In genomic region chr7:143052626-143053007, GRCm38 (mm10) we compare ENCODE assay signal across 8 mouse cellular contexts. TPM values are rescaled to one million over a fixed set of nuclear protein-coding genes. Genes with fewer than 3 reads are reported as not detected.
DNase-seq lines count a peak whose midpoint lies in the region; ATAC-seq and TF ChIP-seq lines count a peak whose summit lies in the region.

Gene Cd81, plus strand, starts transcription at chr7:143052739.

- peaks cover 49% of the 10 kb centered on the region for H3K79me2 ChIP-seq in C2C12 (ENCODE audit: control insufficient read depth, insufficient read depth)

- H3K27me3 ChIP-seq in C2C12 (ENCODE audit: control insufficient read depth, insufficient read depth, insufficient read length), result no peaks in the 10 kb centered on the region
- no peaks in the 10 kb centered on the region for H3K27me3 ChIP-seq in heart, embryonic 10.5 days (ENCODE audit: insufficient read depth, poor library complexity, severe bottlenecking)
- no peaks in the 10 kb centered on the region for H3K27me3 ChIP-seq in kidney, embryonic 14.5 days (ENCODE audit: control insufficient read depth, insufficient read depth, low read length)
- H3K27me3 ChIP-seq in limb, embryonic 14.5 days (ENCODE audit: control insufficient read depth, insufficient read depth, low read length), result no peaks in the 10 kb centered on the region
- no peaks in the 10 kb centered on the region for H3K27me3 ChIP-seq in midbrain, embryonic 15.5 days (replicated peaks)

- peak; percentile 89; the same call in 1 of the 2 replicates for TF ChIP-seq POLR2A in limb, embryonic 14.5 days (IDR thresholded peaks at IDR 0.05; ENCODE audit: borderline replicate concordance, extremely low read depth, insufficient read depth, insufficient read length)

- DNase-seq in brain, adult 2 months (ENCODE audit: low read depth, low spot score), result peak; percentile 83
- DNase-seq in heart, embryonic 10.5 days (ENCODE audit: low spot score), result peak; percentile 94
- peak; percentile 84 for DNase-seq in limb, embryonic 14.5 days (ENCODE audit: low spot score)
- DNase-seq in spleen, postnatal 10 days (ENCODE audit: low spot score in 2 of 2), result peak; percentile 92 to 93

- H3K36me3 ChIP-seq in C2C12 (ENCODE audit: control insufficient read depth, insufficient read depth), result peaks cover 17% of the 10 kb centered on the region
- H3K36me3 ChIP-seq in heart, embryonic 10.5 days, result peaks cover 18% of the 10 kb centered on the region
- peaks cover 5% of the 10 kb centered on the region; the same call in 1 of the 2 replicates for H3K36me3 ChIP-seq in kidney, embryonic 14.5 days (ENCODE audit: control insufficient read depth, insufficient read depth, low read length)
- peaks cover 19% of the 10 kb centered on the region for H3K36me3 ChIP-seq in limb, embryonic 14.5 days (ENCODE audit: control insufficient read depth, insufficient read depth, low read length)
- H3K36me3 ChIP-seq in midbrain, embryonic 15.5 days (replicated peaks), result no peaks in the 10 kb centered on the region

- under 1% methylated on average over 35 of the region's 37 CpGs for WGBS in heart, embryonic 10.5 days
- WGBS in kidney, embryonic 14.5 days, result 0% methylated on average over 37 of the region's 37 CpGs
- under 1% methylated on average over 29 of the region's 37 CpGs for WGBS in limb, embryonic 14.5 days
- under 1% methylated on average over 37 of the region's 37 CpGs for WGBS in midbrain, embryonic 15.5 days

- peaks cover 43% of the 10 kb centered on the region for H3K79me3 ChIP-seq in C2C12 (ENCODE audit: low read depth)

- peak within 1 kb of the TSS; percentile 95 for H3K9ac ChIP-seq in kidney, embryonic 14.5 days (ENCODE audit: low read depth, low read length)
- H3K9ac ChIP-seq in limb, embryonic 14.5 days (ENCODE audit: low read depth, low read length, severe bottlenecking), result peak within 1 kb of the TSS; percentile 94
- H3K9ac ChIP-seq in midbrain, embryonic 15.5 days, result peak within 1 kb of the TSS; percentile 84

- H3ac ChIP-seq in C2C12 (ENCODE audit: control insufficient read depth, insufficient read length, low read depth), result peak within 1 kb of the TSS; percentile 68

- H3K4me3 ChIP-seq in C2C12 (ENCODE audit: insufficient read depth, poor library complexity, severe bottlenecking), result peak within 1 kb of the TSS; percentile 69
- H3K4me3 ChIP-seq in heart, embryonic 10.5 days, result peak within 1 kb of the TSS; percentile 92
- H3K4me3 ChIP-seq in kidney, embryonic 14.5 days (ENCODE audit: low read length), result peak within 1 kb of the TSS; percentile 97
- peak within 1 kb of the TSS; percentile 99 for H3K4me3 ChIP-seq in limb, embryonic 14.5 days (replicated peaks; ENCODE audit: low read length)
- H3K4me3 ChIP-seq in midbrain, embryonic 15.5 days, result peak within 1 kb of the TSS; percentile 83

- TF ChIP-seq CTCF in C2C12 (IDR thresholded peaks at IDR 0.05; ENCODE audit: control insufficient read depth, insufficient read depth, insufficient read length), result no peak

- no peaks in the 10 kb centered on the region for H3K9me3 ChIP-seq in heart, embryonic 10.5 days
- H3K9me3 ChIP-seq in kidney, embryonic 14.5 days (ENCODE audit: control insufficient read depth, low read length), result no peaks in the 10 kb centered on the region
- no peaks in the 10 kb centered on the region for H3K9me3 ChIP-seq in limb, embryonic 14.5 days (ENCODE audit: control insufficient read depth, low read length)
- H3K9me3 ChIP-seq in midbrain, embryonic 15.5 days, result no peaks in the 10 kb centered on the region

- peak within 1 kb of the TSS; percentile 90 for H3K4me2 ChIP-seq in kidney, embryonic 14.5 days (replicated peaks; ENCODE audit: low read depth, low read length)
- peak within 1 kb of the TSS; percentile 94 for H3K4me2 ChIP-seq in limb, embryonic 14.5 days (replicated peaks; ENCODE audit: low read depth, low read length, severe bottlenecking)
- H3K4me2 ChIP-seq in midbrain, embryonic 15.5 days, result peak within 1 kb of the TSS; percentile 91

- peak; percentile 78 for ATAC-seq in erythroblast, adult 5-6 weeks (replicated peaks; ENCODE audit: low FRiP score, poor library complexity, severe bottlenecking)
- ATAC-seq in kidney, embryonic 14.5 days (ENCODE audit: low FRiP score, low TSS enrichment), result peak; percentile 88
- peak; percentile 85 for ATAC-seq in limb, embryonic 14.5 days (ENCODE audit: low FRiP score, low read depth)
- peak; percentile 80 for ATAC-seq in midbrain, embryonic 15.5 days (replicated peaks)

- H3K27ac ChIP-seq in heart, embryonic 10.5 days, result peak within 1 kb of the TSS; percentile 97
- H3K27ac ChIP-seq in kidney, embryonic 14.5 days (ENCODE audit: low read depth, low read length), result peak within 1 kb of the TSS; percentile 94
- H3K27ac ChIP-seq in limb, embryonic 14.5 days (replicated peaks; ENCODE audit: low read depth, low read length), result peak within 1 kb of the TSS; percentile 92
- H3K27ac ChIP-seq in midbrain, embryonic 15.5 days, result peak within 1 kb of the TSS; percentile 82

- peaks cover 65% of the 10 kb centered on the region for H3K4me1 ChIP-seq in heart, embryonic 10.5 days
- H3K4me1 ChIP-seq in kidney, embryonic 14.5 days (ENCODE audit: control insufficient read depth, insufficient read depth, low read length), result peaks cover 29% of the 10 kb centered on the region
- H3K4me1 ChIP-seq in limb, embryonic 14.5 days (ENCODE audit: control insufficient read depth, insufficient read depth, low read length), result peaks cover 35% of the 10 kb centered on the region
- H3K4me1 ChIP-seq in midbrain, embryonic 15.5 days, result peaks cover 40% of the 10 kb centered on the region

TF ChIP-seq in C2C12, 6 proteins besides CTCF, POLR2A, EP300 and RAD21:
- TF ChIP-seq USF1 (IDR thresholded peaks at IDR 0.05; ENCODE audit: low read depth) (no peak), MYOD1 (IDR thresholded peaks at IDR 0.05; ENCODE audit: control insufficient read depth, insufficient read length, low read depth) (no peak), MAX (IDR thresholded peaks at IDR 0.05) (no peak), MYOG (IDR thresholded peaks at IDR 0.05; ENCODE audit: control insufficient read depth, extremely low read depth, insufficient read length) (no peak), FOSL1 (IDR thresholded peaks at IDR 0.05; ENCODE audit: insufficient read depth, low read length, poor library complexity, severe bottlenecking) (no peak), CEBPB (IDR thresholded peaks at IDR 0.05; ENCODE audit: low read depth) (no peak)

RNA-seq across cellular contexts. Expression of gene Cd81, which starts in this region (rescaled TPM):
- 380 TPM for polyA plus RNA-seq in C2C12 (2012; fragmentation: generic; extraction: Trizol)
- 59.4 and 65.9 TPM in 2 replicates for total RNA-seq in erythroblast, adult 5-6 weeks (2015; ENCODE audit: low replicate concordance)
- total RNA-seq in erythroblast, adult 5-6 weeks (2017; ENCODE audit: low replicate concordance), result 40.8 and 80.4 TPM in 2 replicates
- polyA plus RNA-seq in heart, embryonic 10.5 days (2016; fragmentation: Nextera tagmentation; extraction: Ambion mirVana), result 472 and 583 TPM in 2 replicates
- polyA plus RNA-seq in kidney, embryonic 14.5 days (2014; fragmentation: Nextera tagmentation; extraction: Ambion mirVana), result 477 and 494 TPM in 2 replicates
- polyA plus RNA-seq in limb, embryonic 14.5 days (2012; rRNA removed), result 456 and 528 TPM in 2 replicates
- polyA plus RNA-seq in limb, embryonic 14.5 days (2014; fragmentation: Nextera tagmentation; extraction: Ambion mirVana), result 658 and 696 TPM in 2 replicates
- 374 and 398 TPM in 2 replicates for polyA plus RNA-seq in midbrain, embryonic 15.5 days (2015; fragmentation: Nextera tagmentation; extraction: Ambion mirVana)

Comparison
In these comparisons a context has a peak if more than half of its experiments do, and no peak if none do; other contexts are left out.
1. Peak in every context shown above with its lines: DNase-seq, ATAC-seq, H3K4me3 ChIP-seq and H3K27ac ChIP-seq.